Mouse (Mus musculus) midbrain, embryonic 15.5 days (tissue): ENCODE data around the gene Adamts20. TPM values are rescaled to one million over a fixed set of nuclear protein-coding genes. Genes with fewer than 3 reads are reported as not detected.
A peak's percentile ranks its signal among the peaks of the same experiment; 100 is the strongest.

Experiments
- ATAC-seq: fragments of 200-750 bp; cut with Nextera tagmentation; replicated peaks from 2 replicates; pipeline ENCODE4 v1.8.0; 2017; ENCODE audit warnings: moderate TSS enrichment
- H3K27ac ChIP-seq: fragments of 300-500 bp; sonication (generic); 2 replicates; pipeline ENCODE4 v1.5.1; 2015; ENCODE audit warnings: mild to moderate bottlenecking, inconsistent platforms
- H3K27me3 ChIP-seq: fragments of 300-500 bp; sonication (generic); replicated peaks from 2 replicates; pipeline ENCODE4 v1.6.1; 2015; ENCODE audit warnings: inconsistent platforms
- H3K36me3 ChIP-seq: fragments of 300-500 bp; sonication (generic); replicated peaks from 2 replicates; pipeline ENCODE4 v1.6.1; 2015; ENCODE audit warnings: inconsistent platforms
- H3K4me1 ChIP-seq: fragments of 300-500 bp; sonication (generic); 2 replicates; pipeline ENCODE4 v1.6.1; 2015; ENCODE audit warnings: inconsistent platforms
- H3K4me2 ChIP-seq: fragments of 300-500 bp; sonication (generic); 2 replicates; pipeline ENCODE4 v1.6.1; 2015; ENCODE audit warnings: inconsistent platforms, mild to moderate bottlenecking, moderate library complexity
- H3K4me3 ChIP-seq: fragments of 300-500 bp; sonication (generic); 2 replicates; pipeline ENCODE4 v1.5.1; 2015; ENCODE audit warnings: mild to moderate bottlenecking, inconsistent platforms
- H3K9ac ChIP-seq: fragments of 300-500 bp; sonication (generic); 2 replicates; pipeline ENCODE4 v1.6.1; 2015; ENCODE audit warnings: mild to moderate bottlenecking, inconsistent platforms
- H3K9me3 ChIP-seq: fragments of 300-500 bp; sonication (generic); 2 replicates; pipeline ENCODE4 v1.6.1; 2016; ENCODE audit warnings: inconsistent platforms
- WGBS: fragments of 180-500 bp; shearing (Covaris S2); methylation state at CpG from one replicate; pipeline ENCODE4 v1.1.7; 2015; ENCODE audit warnings: mixed read lengths; 5-methylcytosine and 5-hydroxymethylcytosine counted together
- polyA plus RNA-seq: library from polyadenylated mRNA; unstranded; fragments of >200 nt; fragmentation: Nextera tagmentation; extraction: Ambion mirVana; gene quantifications from 2 replicates; pipeline ENCODE4 v1.2.1, GENCODE M21; 2015

Gene Adamts20
- polyA plus RNA-seq, 1 experiment from 2014 or later: 2.5 TPM

- H3K4me1 ChIP-seq: peaks cover 11% of the 10 kb centered on the region
- no peaks in the 10 kb centered on the region for H3K9me3 ChIP-seq
- 0 out of 2 replicates have a peak, but pooled peaks have one; percentile 37 for ATAC-seq
- no peak overlapping the region for H3K9ac ChIP-seq
- H3K36me3 ChIP-seq: no peaks in the 10 kb centered on the region
- H3K27me3 ChIP-seq: no peaks in the 10 kb centered on the region; the same call in 1 of the 2 replicates
- no peak overlapping the region for H3K4me3 ChIP-seq
- no peak overlapping the region for H3K4me2 ChIP-seq
- H3K27ac ChIP-seq: no peak overlapping the region
- WGBS: 14% methylated on average over 7 of the region's 7 CpGs
Measured at GRCm38 (mm10) chr15:94477287-94477686, 12.1 kb upstream of the Adamts20 start.

GRCm38 (mm10) chr15:94475975-94476374, 10.8 kb upstream of the Adamts20 start:
- Histone ChIP-seq H3K4me3 (no peak overlapping the region), H3K9ac (no peak overlapping the region), H3K36me3 (no peaks in the 10 kb centered on the region), H3K27me3 (no peaks in the 10 kb centered on the region; the same call in 1 of the 2 replicates), H3K9me3 (no peaks in the 10 kb centered on the region), H3K4me1 (peaks cover 11% of the 10 kb centered on the region), H3K4me2 (no peak overlapping the region), H3K27ac (no peak overlapping the region)
- 90% methylated on average over 5 of the region's 5 CpGs for WGBS
- ATAC-seq: no peak

GRCm38 (mm10) chr15:94470361-94470760, 5.1 kb upstream of the Adamts20 start:
- WGBS: 84% methylated on average over 5 of the region's 5 CpGs
- no peak overlapping the region for H3K4me3 ChIP-seq
- H3K4me1 ChIP-seq: no peaks in the 10 kb centered on the region
- H3K27me3 ChIP-seq: no peaks in the 10 kb centered on the region; the same call in 1 of the 2 replicates
- no peak for ATAC-seq
- no peak overlapping the region for H3K9ac ChIP-seq
- no peak overlapping the region for H3K4me2 ChIP-seq
- H3K36me3 ChIP-seq: no peaks in the 10 kb centered on the region
- H3K27ac ChIP-seq: no peak overlapping the region
- H3K9me3 ChIP-seq: no peaks in the 10 kb centered on the region

GRCm38 (mm10) chr15:94464881-94465280, 337 bp downstream of the Adamts20 start:
- Histone ChIP-seq H3K9ac (no peak overlapping the region), H3K4me1 (no peaks in the 10 kb centered on the region), H3K27ac (0 out of 2 replicates have a peak overlapping the region, but pooled peaks have one; percentile 2), H3K36me3 (no peaks in the 10 kb centered on the region), H3K4me3 (no peak overlapping the region), H3K4me2 (peak overlapping the region; percentile 33), H3K9me3 (no peaks in the 10 kb centered on the region), H3K27me3 (no peaks in the 10 kb centered on the region)
- 42% methylated on average over 14 of the region's 14 CpGs for WGBS
- no peak for ATAC-seq

GRCm38 (mm10) chr15:94463251-94463650, 2.0 kb downstream of the Adamts20 start:
- WGBS: 80% methylated on average over 3 of the region's 3 CpGs
- H3K27me3 ChIP-seq: no peaks in the 10 kb centered on the region
- no peaks in the 10 kb centered on the region for H3K4me1 ChIP-seq
- H3K4me3 ChIP-seq: no peak overlapping the region
- H3K9me3 ChIP-seq: no peaks in the 10 kb centered on the region
- H3K36me3 ChIP-seq: no peaks in the 10 kb centered on the region
- H3K27ac ChIP-seq: no peak overlapping the region
- H3K4me2 ChIP-seq: no peak overlapping the region
- ATAC-seq: no peak
- H3K9ac ChIP-seq: no peak overlapping the region

- no peak overlapping the region for H3K27ac ChIP-seq
- no peak overlapping the region for H3K4me2 ChIP-seq
- no peak overlapping the region for H3K4me3 ChIP-seq
- H3K4me1 ChIP-seq: no peaks in the 10 kb centered on the region
- no peak for ATAC-seq
- WGBS: 23% methylated on average over 3 of the region's 3 CpGs
- H3K36me3 ChIP-seq: no peaks in the 10 kb centered on the region
- H3K27me3 ChIP-seq: no peaks in the 10 kb centered on the region
- no peaks in the 10 kb centered on the region for H3K9me3 ChIP-seq
- H3K9ac ChIP-seq: no peak overlapping the region
Measured at GRCm38 (mm10) chr15:94462206-94462605, 3.0 kb downstream of the Adamts20 start.

GRCm38 (mm10) chr15:94461166-94461565, 4.1 kb downstream of the Adamts20 start:
- no peak for ATAC-seq
- WGBS: 22% methylated on average over 9 of the region's 9 CpGs

GRCm38 (mm10) chr15:94457636-94458390, 7.4 kb downstream of the Adamts20 start:
- Histone ChIP-seq H3K4me3 (no peak overlapping the region), H3K9me3 (no peaks in the 10 kb centered on the region), H3K9ac (no peak overlapping the region), H3K27me3 (no peaks in the 10 kb centered on the region), H3K27ac (no peak overlapping the region), H3K4me1 (no peaks in the 10 kb centered on the region), H3K36me3 (no peaks in the 10 kb centered on the region), H3K4me2 (no peak overlapping the region)
- ATAC-seq: no peak
- WGBS: 80% methylated on average over 18 of the region's 18 CpGs

More at GRCm38 (mm10) chr15:94461166-94461565, 4.1 kb downstream of the Adamts20 start:
- Histone ChIP-seq H3K9ac (no peak overlapping the region), H3K9me3 (no peaks in the 10 kb centered on the region), H3K4me3 (no peak overlapping the region), H3K27me3 (no peaks in the 10 kb centered on the region), H3K36me3 (no peaks in the 10 kb centered on the region), H3K4me2 (peak overlapping the region; percentile 25; the same call in 1 of the 2 replicates), H3K27ac (no peak overlapping the region), H3K4me1 (no peaks in the 10 kb centered on the region)

- H3K4me1 ChIP-seq: no peaks in the 10 kb centered on the region
- no peaks in the 10 kb centered on the region for H3K36me3 ChIP-seq
- ATAC-seq: no peak
- WGBS: 94% methylated on average over 5 of the region's 5 CpGs
- no peak overlapping the region for H3K4me3 ChIP-seq
- no peak overlapping the region for H3K27ac ChIP-seq
- H3K4me2 ChIP-seq: no peak overlapping the region
- no peak overlapping the region for H3K9ac ChIP-seq
- no peaks in the 10 kb centered on the region for H3K9me3 ChIP-seq
- no peaks in the 10 kb centered on the region for H3K27me3 ChIP-seq
Measured at GRCm38 (mm10) chr15:94452848-94453247, 12.4 kb downstream of the Adamts20 start.

- Histone ChIP-seq H3K9me3 (no peaks in the 10 kb centered on the region), H3K4me1 (no peaks in the 10 kb centered on the region), H3K4me2 (no peak overlapping the region), H3K27ac (no peak overlapping the region), H3K4me3 (no peak overlapping the region), H3K9ac (no peak overlapping the region), H3K27me3 (no peaks in the 10 kb centered on the region), H3K36me3 (no peaks in the 10 kb centered on the region)
- WGBS: 84% methylated on average over 8 of the region's 8 CpGs
- no peak for ATAC-seq
Measured at GRCm38 (mm10) chr15:94451600-94451999, 13.6 kb downstream of the Adamts20 start.

- WGBS: 70% methylated on average over 8 of the region's 8 CpGs
- Histone ChIP-seq H3K4me1 (no peaks in the 10 kb centered on the region), H3K27ac (no peak overlapping the region), H3K9ac (no peak overlapping the region), H3K9me3 (no peaks in the 10 kb centered on the region), H3K4me2 (no peak overlapping the region), H3K36me3 (no peaks in the 10 kb centered on the region), H3K4me3 (no peak overlapping the region), H3K27me3 (no peaks in the 10 kb centered on the region)
- ATAC-seq: no peak
Measured at GRCm38 (mm10) chr15:94444437-94445136, 20.6 kb downstream of the Adamts20 start.

GRCm38 (mm10) chr15:94444043-94444436, 21.2 kb downstream of the Adamts20 start:
- Histone ChIP-seq H3K27me3 (no peaks in the 10 kb centered on the region), H3K9me3 (no peaks in the 10 kb centered on the region), H3K4me2 (no peak overlapping the region), H3K4me1 (no peaks in the 10 kb centered on the region), H3K27ac (no peak overlapping the region), H3K4me3 (no peak overlapping the region), H3K36me3 (no peaks in the 10 kb centered on the region), H3K9ac (no peak overlapping the region)
- 61% methylated on average over 11 of the region's 11 CpGs for WGBS
- ATAC-seq: no peak
